Mouse (Mus musculus) embryonic fibroblast, embryonic 13.5 days (primary cell): ENCODE measurements around the gene Pbld1. TPM values are rescaled to one million over a fixed set of nuclear protein-coding genes. Genes with fewer than 3 reads are reported as not detected.
"Not testable (repeated sequence)": the region's sequence is repeated elsewhere in the genome, so short reads cannot be mapped to it uniquely, and the experiment has no call there.

Experiments used
- H3K27ac ChIP-seq: 2 replicates; pipeline ENCODE4 v1.5.1; 2012; ENCODE audit warnings: low read length, control low read depth, inconsistent platforms; ENCODE audit not compliant: insufficient read depth
- H3K4me1 ChIP-seq: 2 replicates; pipeline ENCODE4 v1.6.1; 2011; ENCODE audit warnings: low read length; ENCODE audit not compliant: control insufficient read depth, insufficient read depth
- H3K4me3 ChIP-seq: 2 replicates; pipeline ENCODE4 v1.5.1; 2011; ENCODE audit warnings: mild to moderate bottlenecking, control low read depth, low read length; ENCODE audit not compliant: insufficient read depth
- CTCF ChIP-seq: IDR thresholded peaks from 2 replicates; pipeline ENCODE4 v1.5.1; 2011; ENCODE audit warnings: mild to moderate bottlenecking, control low read depth, low read length, moderate library complexity, borderline replicate concordance; ENCODE audit not compliant: insufficient read depth
- POLR2A ChIP-seq: IDR thresholded peaks from 2 replicates; pipeline ENCODE4 v1.6.1; 2011; ENCODE audit warnings: low read depth, mild to moderate bottlenecking, control low read depth, low read length, moderate library complexity
- polyA plus RNA-seq: library from polyadenylated mRNA; stranded (reverse); fragments of >200 nt; gene quantifications from 2 replicates; pipeline ENCODE4 v1.2.4, GENCODE M21; 2011; ENCODE audit warnings: low read depth; ENCODE audit not compliant: missing spikeins, insufficient read length

Gene Pbld1
- polyA plus RNA-seq, 1 experiment: 0.42 TPM

DNA sequence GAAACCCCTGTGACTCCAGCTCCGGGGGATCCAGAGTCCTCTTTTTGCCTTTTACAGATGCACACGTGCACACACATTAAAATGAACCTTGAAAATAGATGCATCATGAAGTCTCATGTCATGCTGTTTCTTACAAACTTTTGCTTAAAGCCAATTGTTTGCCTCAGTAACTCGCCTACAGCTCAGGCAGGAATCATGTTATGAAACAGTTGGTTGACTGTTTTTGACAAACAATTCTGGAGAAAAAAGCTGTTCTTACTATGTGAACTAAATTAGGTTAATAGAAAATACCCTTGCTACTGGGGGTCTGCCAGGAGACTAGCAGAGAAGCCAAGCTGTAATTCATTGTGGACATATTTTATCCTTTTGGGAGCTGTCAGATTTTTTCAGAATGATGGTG is 27.0 kb upstream of the Pbld1 start:
- TF ChIP-seq CTCF: no peak
- TF ChIP-seq POLR2A: no peak
- Histone ChIP-seq H3K27ac (no peak overlapping the region), H3K4me1 (no peaks in the 10 kb centered on the region), H3K4me3 (no peak overlapping the region)

- no peaks in the 10 kb centered on the region for H3K4me1 ChIP-seq
- no peak overlapping the region for H3K27ac ChIP-seq
- no peak for TF ChIP-seq POLR2A
- no peak for TF ChIP-seq CTCF
- no peak overlapping the region for H3K4me3 ChIP-seq
These were observed 21.2 kb upstream of the Pbld1 start for GRCm38 (mm10) chr10:63038571-63039320.

GRCm38 (mm10) chr10:63039867-63040628 is 19.9 kb upstream of the Pbld1 start:
- no peak overlapping the region for H3K4me3 ChIP-seq
- no peak overlapping the region for H3K27ac ChIP-seq
- no peak for TF ChIP-seq POLR2A
- no peak for TF ChIP-seq CTCF
- H3K4me1 ChIP-seq: no peaks in the 10 kb centered on the region

DNA sequence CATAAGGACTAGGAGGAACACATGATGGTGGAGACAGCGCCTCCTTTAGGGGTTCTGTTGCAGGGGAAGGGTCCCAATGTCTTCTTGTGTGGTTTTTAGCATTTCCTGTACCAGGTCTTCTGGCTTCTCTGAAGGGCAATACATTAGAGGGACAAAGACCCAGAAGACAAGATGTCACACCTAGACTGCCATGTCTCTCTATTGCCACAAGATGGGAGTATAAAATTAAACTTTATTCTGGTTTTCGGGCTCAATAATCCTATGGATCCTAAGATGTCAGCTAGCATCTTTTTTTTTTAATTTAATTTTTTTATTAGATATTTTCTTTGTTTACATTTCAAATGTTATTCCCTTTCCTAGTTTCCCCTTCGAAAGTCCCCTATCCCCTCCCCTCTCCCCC is 16.8 kb upstream of the Pbld1 start:
- no peak overlapping the region for H3K4me3 ChIP-seq
- TF ChIP-seq CTCF: no peak
- no peak for TF ChIP-seq POLR2A
- no peaks in the 10 kb centered on the region for H3K4me1 ChIP-seq
- H3K27ac ChIP-seq: no peak overlapping the region

GRCm38 (mm10) chr10:63047751-63048150 is 12.2 kb upstream of the Pbld1 start:
- Histone ChIP-seq H3K4me1 (no peaks in the 10 kb centered on the region), H3K27ac (no peak overlapping the region), H3K4me3 (no peak overlapping the region)
- TF ChIP-seq CTCF (no peak), POLR2A (no peak)

GRCm38 (mm10) chr10:63049106-63049505 is 10.9 kb upstream of the Pbld1 start:
- Histone ChIP-seq H3K4me3 (no peak overlapping the region), H3K4me1 (no peaks in the 10 kb centered on the region)
- no peak for TF ChIP-seq POLR2A
- TF ChIP-seq CTCF: no peak

GRCm38 (mm10) chr10:63051267-63051666 is 8.7 kb upstream of the Pbld1 start:
- no peak for TF ChIP-seq CTCF
- TF ChIP-seq POLR2A: no peak

More at GRCm38 (mm10) chr10:63049106-63049505, 10.9 kb upstream of the Pbld1 start:
- H3K27ac ChIP-seq: no peak overlapping the region

DNA sequence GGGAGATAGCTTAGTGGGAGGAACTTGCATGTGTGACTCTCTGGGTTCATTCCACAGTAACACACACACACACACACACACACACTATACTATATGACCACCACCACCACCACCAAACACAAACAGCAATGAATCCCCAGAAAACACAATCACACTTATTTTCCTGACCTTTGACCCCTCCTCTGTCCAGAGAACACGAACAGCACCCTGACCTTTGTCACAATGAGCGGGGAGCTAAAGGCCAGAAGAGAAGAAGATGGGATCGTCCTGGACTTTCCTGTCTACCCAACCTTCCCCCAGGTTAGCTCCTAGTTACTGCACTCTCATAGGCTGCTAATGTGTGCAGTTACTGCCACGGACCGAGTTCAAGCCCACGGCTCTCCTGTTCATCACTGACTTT is 8.0 kb upstream of the Pbld1 start:
- TF ChIP-seq POLR2A (no peak), CTCF (no peak)
- Histone ChIP-seq H3K27ac (no peak overlapping the region), H3K4me3 (no peak overlapping the region), H3K4me1 (no peaks in the 10 kb centered on the region)

More at GRCm38 (mm10) chr10:63051267-63051666, 8.7 kb upstream of the Pbld1 start:
- H3K4me1 ChIP-seq: no peaks in the 10 kb centered on the region
- no peak overlapping the region for H3K4me3 ChIP-seq
- no peak overlapping the region for H3K27ac ChIP-seq

GRCm38 (mm10) chr10:63053007-63053406 is 7.0 kb upstream of the Pbld1 start:
- TF ChIP-seq CTCF (no peak), POLR2A (no peak)

GRCm38 (mm10) chr10:63054071-63054470 is 5.9 kb upstream of the Pbld1 start:
- H3K4me1 ChIP-seq, H3K27ac ChIP-seq, H3K4me3 ChIP-seq: not testable (repeated sequence)

More at GRCm38 (mm10) chr10:63053007-63053406, 7.0 kb upstream of the Pbld1 start:
- H3K4me3 ChIP-seq: no peak overlapping the region
- no peak overlapping the region for H3K27ac ChIP-seq
- H3K4me1 ChIP-seq: no peaks in the 10 kb centered on the region
